Mouse (Mus musculus): ENCODE data around the gene Smyd4. TPM values are rescaled to one million over a fixed set of nuclear protein-coding genes. Genes with fewer than 3 reads are reported as not detected.

Smyd4 gene
- polyA plus RNA-seq, 1 experiment from 2014 or later: 15.1 TPM

DNA sequence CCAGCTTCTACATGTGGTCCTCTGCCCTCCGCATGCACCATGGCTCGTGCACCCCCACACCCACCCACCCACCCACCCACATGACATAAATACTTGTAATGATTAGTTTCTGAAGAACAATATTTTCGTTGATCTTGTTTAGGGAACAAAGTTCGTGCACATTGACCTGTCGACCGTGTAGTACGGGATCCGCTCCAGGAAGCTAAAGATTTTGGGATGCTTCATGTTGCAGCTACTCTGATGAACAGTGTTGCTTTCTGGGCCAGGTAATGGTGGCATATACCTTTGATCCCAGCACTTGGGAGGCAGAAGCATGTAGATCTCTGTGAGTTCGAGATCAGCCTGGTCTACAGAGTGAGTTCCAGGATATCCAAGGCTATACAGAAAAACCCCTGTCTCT, 75.8 kb downstream of the Smyd4 start:
- no peak overlapping the region for H3K27ac ChIP-seq
- H3K4me1 ChIP-seq: peaks cover 11% of the 10 kb centered on the region
- H3K9ac ChIP-seq: no peak overlapping the region
- no peak overlapping the region for H3K4me2 ChIP-seq (replicated peaks)
- no peak overlapping the region for H3K4me3 ChIP-seq
- no peaks in the 10 kb centered on the region for H3K36me3 ChIP-seq
- no peaks in the 10 kb centered on the region for H3K9me3 ChIP-seq
- H3K27me3 ChIP-seq (replicated peaks): no peaks in the 10 kb centered on the region
- 91% methylated on average over 9 of the region's 9 CpGs for WGBS
- ATAC-seq (ENCODE audit: low FRiP score, low read depth): no peak

DNA sequence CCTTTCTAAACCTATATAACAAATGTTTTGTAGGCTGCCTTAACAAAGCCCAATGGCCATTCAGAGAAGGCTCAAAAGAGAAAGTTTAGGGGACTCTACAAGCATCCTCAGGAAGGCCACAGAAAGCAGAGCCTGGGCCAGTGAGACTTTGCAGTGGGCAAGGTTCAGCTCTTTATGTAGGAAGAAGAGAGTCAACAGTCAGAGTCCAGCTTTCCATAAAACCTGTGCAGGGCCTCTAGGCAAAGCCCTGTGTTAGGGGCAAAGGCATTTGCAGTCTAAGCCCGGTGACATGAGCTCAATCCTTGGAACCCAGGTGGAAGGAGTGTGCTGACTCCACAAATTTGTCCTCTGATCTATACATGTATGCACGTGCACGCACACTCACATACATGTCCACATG, 76.2 kb downstream of the Smyd4 start:
- 88% methylated on average over 3 of the region's 3 CpGs for WGBS
- no peak overlapping the region for H3K4me3 ChIP-seq
- H3K27me3 ChIP-seq (replicated peaks): no peaks in the 10 kb centered on the region
- no peak overlapping the region for H3K27ac ChIP-seq
- no peak overlapping the region for H3K9ac ChIP-seq
- H3K4me1 ChIP-seq: peaks cover 11% of the 10 kb centered on the region
- no peak for ATAC-seq (ENCODE audit: low FRiP score, low read depth)
- H3K36me3 ChIP-seq: no peaks in the 10 kb centered on the region
- no peak overlapping the region for H3K4me2 ChIP-seq (replicated peaks)
- no peaks in the 10 kb centered on the region for H3K9me3 ChIP-seq

DNA sequence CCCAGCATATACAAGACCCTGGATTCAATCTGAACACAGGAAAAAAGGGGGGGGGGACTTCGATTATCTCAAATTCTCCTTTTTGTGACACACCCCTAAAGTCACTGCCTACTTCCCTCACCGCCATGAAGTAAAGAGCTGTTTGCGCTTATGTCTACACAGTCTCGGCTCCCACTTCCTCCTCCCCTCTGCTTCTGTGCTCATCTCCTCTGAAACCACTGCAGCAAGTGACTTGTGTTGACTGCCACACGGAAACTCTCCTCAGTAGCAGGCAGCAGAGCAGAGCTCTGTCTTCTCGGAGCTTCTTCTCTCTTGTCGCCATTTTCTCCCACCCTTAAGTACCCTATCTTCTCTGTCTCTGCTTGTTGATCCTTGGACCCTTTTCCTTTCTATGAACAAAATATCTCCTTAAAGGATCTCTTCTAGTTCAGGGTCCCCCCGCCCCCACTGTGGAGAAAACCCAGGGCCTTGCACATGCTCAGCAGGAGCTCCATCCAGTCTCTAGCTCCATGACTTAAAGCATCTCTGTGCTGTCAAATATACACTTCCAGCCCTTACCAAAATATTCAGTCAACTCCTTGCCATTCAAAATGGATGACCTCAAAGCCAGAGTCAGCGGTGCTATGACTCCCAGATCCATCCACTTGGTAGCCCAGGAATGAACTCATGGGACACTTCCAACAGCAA, 80.9 kb downstream of the Smyd4 start:
- no peak overlapping the region for H3K27ac ChIP-seq
- H3K27me3 ChIP-seq (replicated peaks): no peaks in the 10 kb centered on the region
- 0 out of 2 replicates have a peak, but pooled peaks cover under 1% of the 10 kb centered on the region for H3K9me3 ChIP-seq
- no peak overlapping the region for H3K9ac ChIP-seq
- no peaks in the 10 kb centered on the region for H3K36me3 ChIP-seq
- no peak overlapping the region for H3K4me2 ChIP-seq (replicated peaks)
- ATAC-seq (ENCODE audit: low FRiP score, low read depth): no peak
- H3K4me3 ChIP-seq: no peak overlapping the region
- WGBS: 89% methylated on average over 9 of the region's 9 CpGs
- no peaks in the 10 kb centered on the region for H3K4me1 ChIP-seq

DNA sequence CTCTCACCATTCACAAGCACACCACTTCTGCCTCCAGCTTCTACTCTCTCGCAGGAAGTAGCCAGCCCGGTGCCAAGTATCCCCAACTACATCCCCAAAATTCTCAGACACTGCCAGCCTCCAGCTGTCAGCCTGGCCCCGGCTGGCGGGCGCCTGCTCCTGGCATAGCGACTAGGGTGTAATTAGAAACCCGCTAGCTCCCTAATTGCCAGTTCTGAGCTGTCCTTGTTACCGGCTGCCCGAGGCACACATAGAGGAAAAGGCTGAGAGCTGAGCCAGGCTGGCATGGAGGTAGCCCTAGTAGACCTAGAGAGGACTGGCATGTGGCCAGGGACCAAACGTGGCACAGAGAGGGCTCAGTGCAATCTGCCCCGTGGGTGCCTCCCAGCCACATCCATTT, 83.1 kb downstream of the Smyd4 start:
- H3K4me3 ChIP-seq: no peak overlapping the region
- H3K9me3 ChIP-seq: 0 out of 2 replicates have a peak, but pooled peaks cover 5% of the 10 kb centered on the region
- no peak overlapping the region for H3K27ac ChIP-seq
- WGBS: 85% methylated on average over 11 of the region's 11 CpGs
- no peaks in the 10 kb centered on the region for H3K36me3 ChIP-seq
- ATAC-seq (ENCODE audit: low FRiP score, low read depth): no peak
- H3K4me1 ChIP-seq: no peaks in the 10 kb centered on the region
- H3K4me2 ChIP-seq (replicated peaks): no peak overlapping the region
- H3K27me3 ChIP-seq (replicated peaks): no peaks in the 10 kb centered on the region
- no peak overlapping the region for H3K9ac ChIP-seq

DNA sequence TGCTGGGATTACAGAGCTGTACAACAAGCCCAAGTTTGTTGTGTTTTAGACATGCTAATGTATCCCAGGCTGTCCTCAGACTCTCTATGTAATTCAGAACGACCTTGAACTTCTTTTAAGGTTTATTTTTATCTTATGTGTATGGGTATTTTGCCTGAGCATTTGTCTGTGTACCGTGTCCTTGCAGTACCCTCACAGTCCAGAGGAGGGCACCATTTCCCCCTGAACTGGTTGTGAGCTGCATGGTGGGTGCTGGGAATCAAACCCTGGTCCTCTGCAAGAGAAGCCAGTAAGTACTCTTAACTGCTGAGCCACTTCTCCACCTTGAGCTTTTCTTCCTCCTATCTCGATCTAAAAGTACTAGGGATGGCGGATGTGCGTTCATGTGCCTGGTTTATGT, 85.9 kb downstream of the Smyd4 start:
- no peak overlapping the region for H3K4me3 ChIP-seq
- no peak overlapping the region for H3K9ac ChIP-seq
- H3K9me3 ChIP-seq: 0 out of 2 replicates have a peak, but pooled peaks cover 5% of the 10 kb centered on the region
- H3K36me3 ChIP-seq: no peaks in the 10 kb centered on the region
- no peak overlapping the region for H3K27ac ChIP-seq
- no peaks in the 10 kb centered on the region for H3K4me1 ChIP-seq
- WGBS: 87% methylated on average over 5 of the region's 5 CpGs
- ATAC-seq (ENCODE audit: low FRiP score, low read depth): no peak
- H3K4me2 ChIP-seq (replicated peaks): no peak overlapping the region
- no peaks in the 10 kb centered on the region for H3K27me3 ChIP-seq (replicated peaks)

DNA sequence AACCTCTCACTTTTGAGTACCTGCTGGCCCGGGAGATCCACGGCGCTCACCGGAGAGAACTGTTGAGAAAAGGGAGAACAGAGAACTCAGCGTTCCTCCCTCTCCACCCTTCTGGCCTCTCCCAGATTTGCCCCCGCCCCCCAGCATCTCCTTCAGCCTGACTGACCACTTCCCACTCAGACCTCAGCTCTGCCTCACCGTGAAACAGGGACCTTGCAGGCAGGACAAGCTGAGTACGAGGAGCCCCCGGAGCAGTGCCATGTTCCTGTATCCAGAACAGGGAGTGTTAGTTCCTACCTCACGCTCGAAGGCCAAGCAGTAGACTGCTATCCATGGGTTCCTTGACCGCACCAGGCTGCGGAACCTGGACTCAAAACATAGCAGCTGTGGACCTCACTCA, 90.0 kb downstream of the Smyd4 start:
- Histone ChIP-seq H3K9ac (no peak overlapping the region), H3K9me3 (0 out of 2 replicates have a peak, but pooled peaks cover 5% of the 10 kb centered on the region), H3K4me2 (replicated peaks) (no peak overlapping the region), H3K27me3 (replicated peaks) (no peaks in the 10 kb centered on the region), H3K4me1 (no peaks in the 10 kb centered on the region), H3K36me3 (peaks cover 12% of the 10 kb centered on the region), H3K27ac (no peak overlapping the region), H3K4me3 (no peak overlapping the region)
- ATAC-seq (ENCODE audit: low FRiP score, low read depth): no peak
- WGBS: 83% methylated on average over 13 of the region's 13 CpGs

DNA sequence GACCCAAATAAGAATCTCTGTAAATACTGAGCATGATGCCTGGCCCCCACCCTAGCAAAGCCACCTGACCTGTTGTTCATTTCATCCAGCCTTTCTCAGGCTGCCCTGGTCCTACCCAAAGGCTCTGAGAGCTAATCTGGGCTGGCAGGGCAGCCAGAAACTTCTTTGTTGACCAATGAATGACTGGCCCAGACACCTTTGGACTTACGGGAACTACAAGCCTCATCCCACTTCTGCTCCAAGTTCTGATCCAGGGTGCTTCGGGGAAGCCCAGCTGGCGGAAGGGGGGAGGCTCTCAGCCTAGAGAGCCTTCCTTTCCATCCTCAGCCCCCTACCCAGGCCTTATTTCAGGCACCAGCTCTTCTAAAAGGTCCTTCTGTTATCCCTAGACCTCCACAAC, 90.6 kb downstream of the Smyd4 start:
- H3K36me3 ChIP-seq: peaks cover 12% of the 10 kb centered on the region
- 88% methylated on average over 3 of the region's 3 CpGs for WGBS
- H3K27ac ChIP-seq: no peak overlapping the region
- H3K4me3 ChIP-seq: no peak overlapping the region
- H3K4me2 ChIP-seq (replicated peaks): no peak overlapping the region
- H3K9ac ChIP-seq: no peak overlapping the region
- peaks cover under 1% of the 10 kb centered on the region for H3K4me1 ChIP-seq
- 0 out of 2 replicates have a peak, but pooled peaks cover 5% of the 10 kb centered on the region for H3K9me3 ChIP-seq
- no peaks in the 10 kb centered on the region for H3K27me3 ChIP-seq (replicated peaks)
- ATAC-seq (ENCODE audit: low FRiP score, low read depth): no peak

DNA sequence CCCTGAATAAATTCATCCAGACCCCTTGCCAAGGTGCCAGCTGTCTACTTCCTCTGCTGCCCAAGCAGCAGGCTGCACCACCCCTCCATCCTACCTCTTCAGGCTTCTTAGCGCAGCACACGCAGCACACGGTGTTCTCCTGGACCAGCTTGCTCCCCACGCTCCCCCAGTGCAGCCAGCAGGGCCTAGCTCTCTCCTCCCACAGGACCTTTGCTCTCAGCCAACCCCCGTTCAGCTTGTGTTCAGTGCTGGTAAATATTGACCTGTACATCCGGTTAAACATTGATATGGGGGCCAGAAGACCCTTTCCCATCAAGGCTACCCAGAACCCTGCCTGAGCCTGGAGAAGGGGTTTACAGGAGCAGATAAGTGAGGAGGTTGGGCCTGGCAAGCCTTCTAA, 91.1 kb downstream of the Smyd4 start, which contains the start of gene Serpinf2:
Serpinf2 (minus strand) TSS at position 229 of the 400 bp plus-strand sequence.
- Histone ChIP-seq H3K27me3 (replicated peaks) (no peaks in the 10 kb centered on the region), H3K27ac (no peak within 1 kb of the TSS), H3K36me3 (peaks cover 12% of the 10 kb centered on the region), H3K4me1 (peaks cover 3% of the 10 kb centered on the region), H3K9ac (no peak within 1 kb of the TSS), H3K4me3 (no peak within 1 kb of the TSS), H3K9me3 (0 out of 2 replicates have a peak, but pooled peaks cover 2% of the 10 kb centered on the region), H3K4me2 (replicated peaks) (no peak within 1 kb of the TSS)
- WGBS: 89% methylated on average over 6 of the region's 6 CpGs
- no peak for ATAC-seq (ENCODE audit: low FRiP score, low read depth)

DNA sequence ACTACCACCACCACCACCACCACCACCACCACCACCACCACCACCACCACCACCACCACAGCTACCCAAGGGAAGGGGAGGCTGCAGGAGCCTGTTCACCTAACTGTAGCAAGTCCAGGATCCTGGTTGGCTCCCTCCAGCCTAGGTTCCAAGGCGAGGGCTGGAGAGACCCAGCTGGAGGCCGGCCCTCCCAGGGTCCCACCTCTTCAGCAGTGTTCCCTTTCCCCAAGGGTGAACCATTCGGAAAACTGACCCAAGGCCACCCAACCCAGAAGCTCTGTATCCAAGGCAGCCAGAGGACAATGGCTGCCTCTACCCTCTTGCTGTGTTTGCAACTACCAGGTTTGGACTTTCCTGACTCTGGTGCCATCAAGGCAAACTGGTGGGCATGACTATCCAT, 91.7 kb downstream of the Smyd4 start:
- Histone ChIP-seq H3K4me2 (replicated peaks) (no peak overlapping the region), H3K4me3 (no peak overlapping the region), H3K27ac (no peak overlapping the region), H3K9ac (no peak overlapping the region), H3K4me1 (peaks cover 3% of the 10 kb centered on the region), H3K36me3 (peaks cover 16% of the 10 kb centered on the region), H3K9me3 (no peaks in the 10 kb centered on the region), H3K27me3 (replicated peaks) (no peaks in the 10 kb centered on the region)
- no peak for ATAC-seq (ENCODE audit: low FRiP score, low read depth)
- 90% methylated on average over 3 of the region's 3 CpGs for WGBS

DNA sequence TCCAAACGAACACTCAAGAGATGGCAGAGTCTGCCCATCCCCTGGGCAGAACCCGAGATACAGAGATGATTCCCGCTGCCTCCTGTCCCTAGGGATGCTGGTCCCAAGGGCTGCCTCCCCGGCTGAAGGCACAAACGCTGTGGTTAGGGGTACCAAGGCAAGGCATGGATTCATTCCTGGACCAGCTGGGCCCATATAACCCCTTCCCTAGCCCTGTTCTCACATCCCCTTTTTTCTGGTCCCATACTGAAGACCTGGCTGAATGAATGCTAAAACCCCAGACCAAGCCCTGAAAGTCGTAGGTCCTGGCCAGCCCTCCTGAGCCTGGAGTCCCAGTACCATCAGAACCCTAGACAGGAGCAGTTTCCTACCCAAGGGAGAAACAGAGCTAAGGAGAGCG, 92.8 kb downstream of the Smyd4 start:
- Histone ChIP-seq H3K4me2 (replicated peaks) (no peak overlapping the region), H3K27me3 (replicated peaks) (no peaks in the 10 kb centered on the region), H3K4me3 (no peak overlapping the region), H3K27ac (no peak overlapping the region), H3K36me3 (peaks cover 23% of the 10 kb centered on the region), H3K9ac (no peak overlapping the region), H3K9me3 (no peaks in the 10 kb centered on the region), H3K4me1 (peaks cover 3% of the 10 kb centered on the region)
- 73% methylated on average over 7 of the region's 7 CpGs for WGBS
- ATAC-seq (ENCODE audit: low FRiP score, low read depth): no peak

DNA sequence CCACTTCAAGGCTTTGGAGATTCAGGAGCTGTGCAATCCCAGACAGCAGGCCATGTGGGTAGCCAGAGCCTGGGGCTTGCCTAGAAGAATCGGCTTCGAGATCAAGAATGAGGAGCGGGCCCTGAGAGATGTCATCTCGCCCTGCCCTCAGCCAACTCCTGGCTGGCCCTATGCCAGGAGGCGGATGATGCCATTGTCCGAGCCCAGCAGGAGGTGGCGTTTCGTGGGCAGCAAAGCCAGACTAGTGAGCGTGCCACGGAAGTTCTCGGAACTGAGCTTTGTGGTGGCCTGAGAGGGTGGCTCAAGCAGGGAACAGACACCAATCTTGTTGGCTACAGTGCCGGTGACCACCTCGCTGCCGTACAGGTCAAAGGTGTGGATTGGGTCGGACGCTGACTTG, 93.4 kb downstream of the Smyd4 start:
- Histone ChIP-seq H3K27me3 (replicated peaks) (no peaks in the 10 kb centered on the region), H3K9ac (no peak overlapping the region), H3K4me2 (replicated peaks) (no peak overlapping the region), H3K9me3 (no peaks in the 10 kb centered on the region), H3K4me3 (no peak overlapping the region), H3K4me1 (peaks cover 3% of the 10 kb centered on the region), H3K36me3 (peaks cover 23% of the 10 kb centered on the region), H3K27ac (no peak overlapping the region)
- ATAC-seq (ENCODE audit: low FRiP score, low read depth): no peak
- 80% methylated on average over 16 of the region's 16 CpGs for WGBS

DNA sequence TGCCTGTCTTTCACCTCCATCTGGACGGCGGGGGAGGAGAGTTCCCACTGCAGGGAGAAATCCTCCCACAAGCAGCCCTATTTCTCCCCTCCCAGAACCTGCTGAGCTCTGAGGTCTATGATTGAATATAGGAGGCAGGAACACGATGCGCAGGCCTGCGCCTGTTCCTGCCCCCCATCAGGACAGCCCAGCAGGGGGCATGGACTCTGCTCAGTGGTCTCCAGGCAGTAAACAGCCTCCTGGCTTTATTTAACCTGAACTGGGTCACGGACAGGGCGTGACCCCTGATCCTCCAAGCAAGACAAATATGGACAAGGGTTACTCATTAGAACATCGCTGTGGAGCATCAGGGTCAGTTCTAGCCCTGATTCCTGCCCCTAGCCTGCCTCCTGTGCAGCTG, 95.5 kb downstream of the Smyd4 start:
- WGBS: 33% methylated on average over 8 of the region's 8 CpGs

DNA sequence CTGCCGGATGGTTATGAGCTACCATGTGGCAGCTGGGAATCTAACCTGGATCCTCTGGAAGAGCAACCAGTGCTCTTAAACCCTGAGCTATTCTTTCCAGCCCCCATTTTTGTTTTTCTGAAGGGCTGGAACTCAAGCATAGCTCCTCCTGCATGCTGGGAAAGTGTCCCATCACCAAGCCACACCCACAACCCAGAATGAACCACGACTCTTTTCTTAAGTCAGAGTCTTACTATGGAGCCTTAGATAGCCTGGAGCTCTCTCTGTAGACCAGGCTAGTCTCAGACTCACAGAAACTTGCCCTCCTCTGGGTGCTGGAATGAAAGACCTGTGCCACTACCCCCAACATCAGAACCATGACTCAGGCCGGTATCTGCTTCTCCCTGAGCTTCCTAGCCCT, 100.3 kb downstream of the Smyd4 start:
- H3K27me3 ChIP-seq (replicated peaks): no peaks in the 10 kb centered on the region
- H3K9me3 ChIP-seq: no peaks in the 10 kb centered on the region
- peaks cover 6% of the 10 kb centered on the region for H3K4me1 ChIP-seq
- peaks cover 36% of the 10 kb centered on the region for H3K36me3 ChIP-seq
- no peak overlapping the region for H3K27ac ChIP-seq
- no peak overlapping the region for H3K9ac ChIP-seq
- ATAC-seq (ENCODE audit: low FRiP score, low read depth): no peak
- H3K4me3 ChIP-seq: no peak overlapping the region
- 78% methylated on average over 3 of the region's 3 CpGs for WGBS
- no peak overlapping the region for H3K4me2 ChIP-seq (replicated peaks)

More for the DNA sequence above, 95.5 kb downstream of the Smyd4 start:
- H3K27ac ChIP-seq: no peak overlapping the region
- H3K4me1 ChIP-seq: peaks cover 3% of the 10 kb centered on the region
- H3K36me3 ChIP-seq: peaks cover 39% of the 10 kb centered on the region
- no peak overlapping the region for H3K4me3 ChIP-seq
- no peak overlapping the region for H3K4me2 ChIP-seq (replicated peaks)
- no peak overlapping the region for H3K9ac ChIP-seq
- H3K27me3 ChIP-seq (replicated peaks): no peaks in the 10 kb centered on the region
- no peaks in the 10 kb centered on the region for H3K9me3 ChIP-seq
- ATAC-seq (ENCODE audit: low FRiP score, low read depth): no peak
